Mouse (Mus musculus) CH12F3 (cell line): ENCODE measurements around the gene Lrfn3.

Experiments used
- in situ Hi-C: fragments of 300-500 bp; cut with MboI; formaldehyde crosslinking; loops from 2 replicates; pipeline ENCODE4 v1.14.3; 2020; ENCODE audit warnings: low sequenced_read_pairs

The Lrfn3 gene

GRCm38 (mm10) chr7:30315559-30316529 lies 46.7 kb downstream of the Lrfn3 start:
- in situ Hi-C loops = no loop called here

GRCm38 (mm10) chr7:30314721-30315155 lies 47.8 kb downstream of the Lrfn3 start, which contains the start of gene Syne4:
Syne4 (plus strand) TSS chr7:30314807.
- in situ Hi-C loops = no loop called here

- in situ Hi-C loops = no loop called here
Measured at GRCm38 (mm10) chr7:30313666-30314320, 48.8 kb downstream of the Lrfn3 start.

GRCm38 (mm10) chr7:30310136-30310535 lies 52.4 kb downstream of the Lrfn3 start:
- in situ Hi-C loops = no loop called here

GRCm38 (mm10) chr7:30309395-30310129 lies 53.0 kb downstream of the Lrfn3 start:
- in situ Hi-C loops = no loop called here

GRCm38 (mm10) chr7:30308076-30309005 lies 54.2 kb downstream of the Lrfn3 start, which contains the start of gene Alkbh6:
Alkbh6 (plus strand) TSS chr7:30308717.
- in situ Hi-C loops = no loop called here

GRCm38 (mm10) chr7:30306083-30306779 lies 56.3 kb downstream of the Lrfn3 start:
- in situ Hi-C loops = no loop called here
